Mouse (Mus musculus): ENCODE measurements around the gene Copz1.
"Not testable (repeated sequence)": the region's sequence is repeated elsewhere in the genome, so short reads cannot be mapped to it uniquely, and the experiment has no call there.

The Copz1 gene

DNA sequence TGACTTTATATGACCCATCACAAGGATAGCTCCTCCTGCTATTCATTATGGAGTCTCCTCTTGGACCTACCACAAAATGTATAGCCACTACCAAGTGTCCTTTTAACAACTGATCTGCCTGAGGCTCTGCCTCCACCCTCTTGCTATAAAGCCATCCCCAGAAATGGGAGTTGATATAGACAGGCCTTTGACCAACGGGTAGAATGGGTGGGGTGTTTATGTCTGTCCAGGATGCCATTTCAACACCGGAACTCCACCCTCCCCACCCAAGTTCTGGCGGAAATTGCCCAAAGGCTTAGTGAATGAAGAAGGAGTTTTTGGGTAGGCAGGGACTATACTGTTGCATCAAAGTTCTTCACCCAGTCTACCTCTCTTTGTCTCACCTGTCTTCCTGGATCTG, 19.9 kb upstream of the Copz1 start:
- no peak for DNase-seq

DNA sequence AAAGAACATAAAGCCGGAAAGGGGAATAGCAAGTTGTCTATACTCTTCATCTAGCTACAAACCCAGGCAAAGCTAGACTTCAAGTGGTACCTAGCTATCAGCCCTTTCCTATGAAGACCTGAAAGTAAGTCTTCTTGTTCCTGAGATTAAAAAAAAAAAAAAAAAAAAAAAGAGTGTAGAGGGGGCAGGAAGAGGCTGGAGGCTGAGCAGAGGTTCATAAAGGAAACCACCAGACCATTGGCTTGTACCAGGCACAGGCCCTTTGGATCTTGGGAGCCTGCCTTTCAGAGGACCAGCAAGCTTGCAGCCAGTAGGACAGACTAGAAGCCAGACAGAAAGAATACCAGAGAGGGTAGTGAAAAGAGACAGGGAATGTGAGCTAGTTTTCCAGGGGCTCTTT, 19.2 kb upstream of the Copz1 start:
- no peak for DNase-seq

DNA sequence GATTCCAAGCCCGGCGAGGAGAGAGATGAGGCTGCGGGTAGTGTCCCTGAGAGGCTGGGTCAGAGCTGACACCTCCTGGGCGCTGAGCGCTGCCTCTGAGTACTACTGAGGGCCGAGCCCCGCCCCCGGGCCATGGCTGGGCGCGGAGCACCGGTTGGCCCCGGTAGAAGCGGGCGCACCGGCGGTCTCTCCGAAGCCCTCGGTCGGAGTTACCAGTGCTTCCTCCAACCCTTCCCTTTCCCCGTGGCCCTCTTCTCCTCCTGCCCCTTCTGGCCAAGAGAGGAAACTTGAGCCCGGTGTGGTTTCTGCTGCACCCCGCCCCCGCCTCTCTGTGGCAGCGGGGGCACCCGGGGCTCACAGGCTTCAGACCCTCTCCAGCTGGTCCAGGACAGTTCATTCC, 17.3 kb upstream of the Copz1 start:
- DNase-seq = peak in 1 of 2 experiments; percentile 24

DNA sequence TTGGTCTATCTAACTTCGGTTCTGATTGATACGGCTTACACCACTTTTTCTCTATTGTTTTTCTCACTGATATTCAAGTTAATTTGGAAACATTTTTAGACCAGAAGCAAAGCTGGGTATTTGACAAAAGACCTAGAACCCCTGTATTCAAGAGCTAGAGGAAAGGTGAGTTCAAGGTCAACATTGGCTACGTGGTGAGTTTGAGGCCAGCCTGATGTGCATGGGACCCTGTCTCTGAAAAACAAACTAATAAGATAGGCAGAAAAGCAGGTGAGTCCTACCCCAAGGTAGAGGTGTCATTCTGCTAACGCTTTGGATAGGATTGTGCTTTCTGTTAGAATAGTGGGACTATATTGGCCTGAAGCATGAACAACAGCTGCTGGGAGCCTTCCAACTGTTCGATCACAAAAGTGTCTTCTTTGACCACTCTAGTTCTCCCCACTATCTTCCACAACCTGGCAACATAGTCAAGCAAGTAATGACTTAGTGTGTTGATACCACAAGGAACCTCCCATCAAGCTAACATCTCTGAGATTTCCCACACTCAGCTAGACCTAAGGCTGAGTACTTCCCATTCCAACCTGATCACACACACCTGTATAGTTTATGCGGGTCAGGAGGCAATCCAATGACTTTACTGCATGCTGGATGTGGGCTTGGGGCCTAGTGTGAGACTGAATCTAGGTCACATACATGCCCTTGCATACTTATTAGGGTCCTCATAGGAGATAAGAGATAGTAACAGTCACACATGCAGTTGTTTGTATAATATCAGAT, 16.1 kb upstream of the Copz1 start:
- no peak for DNase-seq

DNA sequence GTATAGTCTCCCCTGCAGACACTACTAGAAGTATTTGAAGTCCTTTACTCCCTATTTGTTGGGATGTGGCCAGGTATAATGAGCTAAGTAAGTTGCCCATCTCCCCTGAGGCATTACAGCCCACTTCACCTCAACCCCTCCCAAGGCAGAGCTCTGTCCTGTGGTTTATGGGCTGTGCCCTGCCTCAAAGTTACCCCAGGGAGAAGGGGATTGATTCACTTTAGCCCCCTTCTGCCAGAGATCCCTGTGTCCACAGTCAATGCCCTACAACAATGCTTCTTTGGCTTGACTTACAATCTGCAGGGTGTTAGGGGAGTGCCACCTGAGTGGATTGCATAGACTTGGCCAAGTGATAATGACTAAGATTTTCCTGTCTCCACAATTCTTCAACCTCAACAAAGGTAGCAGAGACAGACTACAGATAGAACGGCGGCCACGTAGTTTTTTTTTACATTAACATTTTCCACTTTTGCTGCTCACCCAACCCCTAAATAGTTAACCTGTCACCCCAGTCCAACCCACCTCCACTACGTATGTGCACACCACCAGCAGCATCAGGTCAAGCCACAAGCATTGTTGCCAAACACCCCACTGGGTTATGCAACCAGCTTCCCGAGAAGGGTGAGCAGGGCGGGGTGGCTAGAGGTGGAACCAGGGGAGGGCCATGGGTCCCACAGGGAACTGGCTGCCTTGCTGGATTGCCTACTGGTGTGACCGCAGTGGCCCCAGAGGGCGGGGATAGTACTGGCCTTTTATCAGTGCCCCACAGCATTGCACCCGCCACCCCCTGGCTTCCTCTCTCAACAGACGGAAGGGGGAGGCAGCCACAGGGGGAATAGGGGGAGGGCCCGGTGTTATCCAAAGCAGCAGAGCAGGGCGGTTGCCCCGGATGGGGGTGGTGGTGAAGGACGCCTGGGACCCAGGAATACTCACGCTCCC, 14.5 kb upstream of the Copz1 start, which contains the start of gene Nfe2:
TSS of gene Nfe2 (minus strand) at position 614 of the 939 bp plus-strand sequence.
- no peak for DNase-seq

DNA sequence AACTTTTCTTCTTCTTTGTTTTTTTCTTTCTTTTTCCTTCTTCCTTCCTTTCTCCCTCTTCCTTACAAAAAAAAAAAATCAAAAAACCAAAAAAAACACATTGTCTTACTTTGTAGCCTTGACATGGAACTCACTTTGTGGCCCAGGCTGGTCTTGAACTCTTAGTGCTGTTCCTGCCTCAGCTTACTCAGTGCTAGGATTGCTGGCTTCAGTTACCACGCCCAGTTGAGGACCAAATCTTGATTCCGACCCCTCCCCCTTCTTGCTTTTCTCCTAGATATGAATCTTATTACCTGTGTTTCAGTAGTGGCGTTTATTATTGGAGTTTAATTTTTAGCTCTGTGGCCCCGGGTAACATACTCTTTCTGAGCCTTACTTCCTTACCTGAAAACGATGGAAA, 13.4 kb upstream of the Copz1 start:
- DNase-seq = no peak

DNA sequence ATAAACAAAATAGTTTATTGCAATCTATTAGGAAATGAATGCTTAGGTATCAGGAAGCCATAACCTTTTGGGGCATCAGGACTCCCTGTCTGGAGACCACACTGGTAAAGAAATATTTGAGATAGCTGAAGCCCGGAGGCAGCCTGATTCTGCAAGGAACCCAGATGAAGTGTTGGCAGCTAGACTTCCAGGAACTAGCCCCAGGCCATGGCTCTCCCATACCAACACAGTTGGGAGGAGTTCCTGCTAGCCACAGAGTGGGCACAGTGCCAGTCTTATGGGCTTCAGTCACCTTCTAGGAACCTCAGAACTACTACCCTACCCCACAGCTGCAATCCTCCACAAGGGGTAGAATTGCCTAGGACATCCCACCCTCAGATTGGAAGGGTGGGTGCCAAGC, 12.5 kb upstream of the Copz1 start:
- DNase-seq = no peak

DNA sequence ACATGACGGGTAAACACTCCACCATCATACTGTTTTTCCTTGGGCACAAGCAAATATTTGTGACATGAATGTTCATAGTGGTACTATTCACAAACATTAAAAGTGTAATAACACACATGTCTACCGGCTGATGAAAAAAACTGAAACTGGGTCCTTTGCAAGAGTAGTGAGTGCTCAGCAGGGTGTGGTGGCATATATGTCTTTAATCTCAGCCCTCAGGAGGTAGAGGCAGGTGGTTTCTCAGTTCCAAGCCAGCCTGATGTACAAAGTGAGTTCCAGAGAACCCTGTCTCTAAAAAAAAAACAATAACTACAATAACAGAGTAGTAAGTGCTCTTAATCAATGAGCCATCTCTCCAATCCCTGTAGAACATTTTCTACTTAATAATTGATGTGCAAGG, 7.7 kb upstream of the Copz1 start:
- no peak for DNase-seq

DNA sequence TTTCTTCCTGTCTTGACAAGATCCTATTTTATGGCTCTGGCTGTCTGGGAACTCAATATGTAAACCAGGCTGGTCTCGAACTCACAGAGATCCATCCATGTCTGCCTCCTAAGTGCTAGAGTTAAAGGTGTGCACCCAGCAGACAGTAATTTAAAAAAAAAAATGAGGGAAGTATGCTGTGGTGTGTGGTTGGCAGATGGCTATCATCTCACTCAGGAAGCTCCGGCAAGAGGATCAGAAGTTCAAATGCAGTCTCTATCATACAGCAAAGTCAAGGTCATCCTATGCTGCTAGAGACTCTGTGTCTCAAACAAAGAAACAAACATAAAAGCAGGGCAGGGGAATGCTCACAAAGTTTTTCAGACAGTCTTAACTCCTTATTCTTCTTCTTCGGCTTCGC, 3.6 kb upstream of the Copz1 start:
- DNase-seq = no peak

DNA sequence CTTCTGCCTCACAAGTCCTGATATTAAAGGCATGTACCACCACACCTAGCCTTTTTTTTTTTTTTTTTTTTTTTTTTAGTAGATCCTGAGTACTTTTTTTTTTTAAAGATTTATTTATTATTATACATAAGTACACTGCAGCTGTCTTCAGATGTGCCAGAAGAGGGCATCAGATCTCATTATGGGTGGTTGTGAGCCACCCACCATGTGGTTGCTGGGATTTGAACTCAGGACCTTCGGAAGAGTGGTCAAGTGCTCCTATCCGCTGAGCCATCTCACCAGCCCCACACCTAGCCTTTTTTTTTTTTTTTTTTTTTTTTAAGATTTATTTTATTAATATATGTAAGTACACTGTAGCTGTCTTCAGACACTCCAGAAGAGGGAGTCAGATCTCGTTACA, 3.4 kb downstream of the Copz1 start:
- not testable (repeated sequence) for DNase-seq

DNA sequence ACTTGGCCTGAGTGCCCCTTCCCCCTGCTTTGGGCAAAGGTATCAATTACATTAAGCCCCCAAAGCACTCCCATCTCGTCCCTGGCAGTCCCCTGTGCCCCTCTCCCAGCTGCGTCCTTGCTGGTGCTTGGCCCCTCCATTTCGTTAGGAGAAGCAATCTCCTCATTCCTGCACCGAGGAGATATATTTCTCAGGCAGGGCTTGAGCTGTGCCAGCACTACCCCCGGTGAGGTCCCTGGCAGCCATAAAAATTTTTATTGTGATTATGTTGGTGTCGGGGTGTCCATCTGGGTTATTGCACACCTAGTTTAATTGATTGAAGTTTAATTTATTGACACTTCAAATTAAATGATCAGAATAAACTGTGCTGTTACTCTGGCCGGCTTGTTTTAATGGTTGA, 5.4 kb downstream of the Copz1 start:
- no peak for DNase-seq

DNA sequence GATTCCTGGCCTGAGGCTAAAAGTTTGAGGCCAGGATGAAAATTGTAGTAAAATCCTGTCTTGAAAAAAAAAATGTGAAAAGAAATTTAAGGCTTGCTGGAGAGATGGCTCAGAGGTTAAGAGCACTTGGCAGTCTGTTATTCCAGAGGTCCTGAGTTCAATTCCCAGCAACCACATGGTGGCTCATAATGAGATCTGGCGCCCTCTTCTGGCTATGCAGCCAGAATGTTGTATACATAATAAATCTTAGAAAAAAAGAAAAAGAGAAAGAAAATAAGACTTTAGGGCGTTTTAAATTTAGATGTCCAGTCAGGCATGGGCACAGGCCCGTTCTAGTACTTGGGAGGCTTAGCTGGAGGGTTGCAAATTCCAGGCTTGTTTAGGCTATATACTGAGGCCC, 7.2 kb downstream of the Copz1 start:
- peak in 1 of 2 experiments; percentile 51 for DNase-seq

DNA sequence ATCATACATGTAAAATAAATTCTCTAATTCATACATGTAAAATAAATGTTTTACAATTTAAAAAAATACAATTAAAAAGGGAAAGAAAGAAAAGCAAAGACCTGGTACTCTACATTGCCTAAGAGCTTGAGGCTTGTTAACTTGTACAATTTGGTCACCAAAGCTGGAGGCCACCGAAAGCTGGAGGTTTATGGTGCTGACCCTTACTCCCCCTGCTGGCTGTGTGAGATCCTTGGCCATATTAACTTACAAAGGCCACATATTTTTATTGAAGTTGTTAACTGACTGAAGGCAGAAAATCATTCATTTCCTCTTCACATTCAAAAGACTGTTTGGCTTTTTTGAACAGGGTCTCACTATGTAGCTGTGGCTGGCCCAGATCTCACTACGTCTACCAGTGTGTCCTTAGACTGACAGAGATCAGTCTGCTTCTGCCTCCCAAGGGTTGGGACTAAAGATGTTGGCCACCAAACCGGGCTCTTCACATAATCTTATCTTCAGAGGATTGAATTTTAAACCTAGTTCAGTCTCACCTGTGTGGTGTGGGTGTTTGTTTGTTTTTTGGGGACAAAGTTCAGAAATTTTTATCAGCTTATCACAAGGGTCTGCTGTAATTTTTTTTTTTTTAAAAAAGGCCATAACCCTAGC, 8.4 kb downstream of the Copz1 start:
- DNase-seq = peak in 1 of 2 experiments; percentile 20

DNA sequence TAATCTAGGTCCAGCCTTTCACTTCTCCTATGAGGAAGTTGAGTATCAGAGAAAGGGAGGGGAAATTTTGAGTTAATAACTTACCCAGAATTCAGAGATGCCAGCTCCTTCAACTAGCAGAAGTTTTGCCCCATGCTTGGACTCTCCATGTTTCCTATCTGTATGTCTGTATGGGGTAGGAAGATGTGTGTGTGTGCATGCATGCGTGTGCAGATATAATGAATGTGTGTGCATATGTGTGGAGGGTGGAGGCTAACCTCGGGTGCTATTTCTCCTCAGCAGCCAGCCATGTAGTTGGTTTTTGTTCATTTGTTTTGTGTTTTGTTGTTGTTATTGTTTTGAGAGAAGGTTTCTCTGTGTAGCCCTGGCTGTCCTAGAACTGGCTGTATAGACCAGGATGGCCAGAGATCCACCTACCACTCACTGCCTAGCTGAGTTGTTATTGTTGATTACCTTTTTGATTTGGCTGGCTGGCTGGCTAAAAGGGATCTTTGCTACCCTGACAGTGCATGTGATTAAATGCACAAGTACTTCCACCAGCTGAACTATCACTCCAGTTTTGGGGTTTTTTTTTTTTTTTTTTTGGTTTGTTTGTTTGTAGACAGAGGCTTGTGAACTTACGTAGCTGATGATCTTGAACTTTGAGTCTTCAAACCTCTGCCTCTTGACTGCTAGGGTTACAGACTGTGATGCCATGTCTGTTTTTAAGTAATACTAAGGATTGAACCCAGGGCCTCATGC, 9.1 kb downstream of the Copz1 start:
- DNase-seq = no peak

DNA sequence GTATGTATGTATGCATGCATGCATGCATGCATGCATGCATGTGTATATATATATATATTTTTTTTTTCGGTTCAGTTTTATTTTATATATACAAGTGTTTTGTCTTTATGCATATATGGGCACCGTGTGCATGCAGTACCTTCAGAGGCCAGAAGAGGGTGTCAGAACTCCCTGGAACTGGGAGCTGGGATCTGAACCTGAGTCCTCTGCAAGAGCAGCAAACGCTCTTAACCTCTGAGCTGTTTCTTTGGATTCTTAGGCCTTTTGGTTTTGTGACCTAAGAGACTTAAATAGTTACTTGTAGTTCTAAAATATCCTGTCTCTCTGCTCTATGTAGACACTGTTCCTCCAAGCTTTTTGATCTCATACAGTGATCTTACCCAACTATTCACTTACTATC, 11.6 kb downstream of the Copz1 start:
- peak; percentile 53 to 72 for DNase-seq

DNA sequence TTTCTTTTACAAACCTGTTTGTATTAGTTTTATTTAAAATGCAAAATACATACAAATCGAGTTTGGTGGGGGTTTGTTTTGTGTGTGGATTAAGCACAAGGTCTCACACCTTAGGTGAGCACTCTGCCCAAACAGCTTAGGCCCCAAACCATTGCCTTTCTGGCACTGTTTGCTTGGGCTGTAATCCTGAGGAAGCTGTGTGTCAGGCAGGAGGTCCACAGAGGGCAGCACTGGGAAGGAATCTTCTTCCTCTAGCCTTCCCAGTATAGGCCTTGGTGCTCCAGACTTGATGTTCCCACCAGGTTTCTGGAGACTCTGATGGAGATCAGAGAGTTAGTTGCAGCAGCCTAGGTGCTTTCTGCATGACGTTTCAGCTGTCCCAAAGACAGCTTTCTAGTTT, 12.1 kb downstream of the Copz1 start:
- no peak for DNase-seq

DNA sequence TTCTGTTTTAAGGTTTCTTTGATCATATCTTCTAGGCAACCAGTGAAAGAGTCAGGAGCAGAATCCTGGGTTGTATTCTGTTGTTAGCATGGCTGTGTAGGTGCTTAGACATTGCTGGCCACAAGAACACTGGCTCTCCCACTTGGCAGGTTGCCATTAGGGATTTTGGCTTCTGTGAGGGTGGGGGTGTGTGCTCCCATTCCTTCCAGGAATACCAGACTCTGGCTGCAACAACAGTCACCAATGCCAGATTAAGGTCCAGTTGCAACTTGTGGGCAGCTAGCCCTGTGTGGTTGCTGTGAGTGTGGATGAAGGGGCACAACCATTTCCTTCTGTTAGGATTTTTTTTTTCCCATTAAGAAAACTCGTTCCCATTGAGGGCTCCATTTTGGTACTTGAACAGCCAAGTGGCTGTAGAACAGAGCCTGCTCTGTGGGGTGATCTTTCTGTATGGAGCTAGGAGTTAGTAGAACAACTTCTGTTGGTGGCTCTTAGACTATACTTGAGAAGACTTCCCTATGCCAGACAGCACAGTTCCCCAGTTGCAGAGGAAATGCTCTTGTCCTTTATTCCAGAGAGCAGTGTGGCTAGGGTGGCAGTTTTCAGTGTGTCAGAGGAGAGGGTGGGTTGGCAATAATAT, 13.4 kb downstream of the Copz1 start:
- peak; percentile 80 to 83 for DNase-seq

DNA sequence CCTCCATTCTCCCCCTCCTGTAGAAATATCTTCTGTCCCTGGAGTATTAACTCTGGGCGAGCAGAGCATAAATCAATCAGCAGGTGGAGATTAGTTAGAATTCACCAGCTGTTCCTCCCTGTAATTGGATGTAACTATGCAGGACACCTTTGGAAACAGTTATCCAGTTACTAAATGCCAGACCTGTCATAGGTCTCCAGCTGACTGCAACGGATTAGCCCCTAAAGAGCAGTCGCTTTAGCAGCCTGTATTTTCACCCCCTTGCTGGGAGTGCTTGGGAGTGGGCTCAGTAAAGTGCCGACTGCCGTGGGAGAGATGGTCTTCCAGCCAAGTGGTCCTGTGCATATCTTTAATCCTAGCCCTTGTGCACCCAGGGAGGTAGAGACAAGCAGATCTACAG, 17.1 kb downstream of the Copz1 start:
- no peak for DNase-seq

DNA sequence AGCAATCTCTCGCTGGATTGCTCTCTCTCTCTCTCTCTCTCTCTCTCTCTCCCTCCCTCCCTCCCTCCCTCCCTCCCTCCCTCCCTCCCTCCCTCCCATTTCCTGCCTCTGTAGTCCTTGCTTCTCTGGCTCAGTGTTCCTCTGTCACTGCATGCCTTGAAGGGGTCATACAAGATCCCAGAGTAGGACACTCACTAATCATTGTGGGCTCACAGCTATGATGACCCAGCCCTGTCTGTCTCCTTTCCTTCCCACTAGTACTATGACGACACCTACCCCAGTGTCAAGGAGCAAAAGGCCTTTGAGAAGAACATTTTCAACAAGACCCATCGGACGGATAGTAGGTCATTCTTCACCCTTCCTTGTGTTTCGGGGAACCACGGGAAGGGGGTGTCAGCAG, 17.9 kb downstream of the Copz1 start:
- no peak for DNase-seq

DNA sequence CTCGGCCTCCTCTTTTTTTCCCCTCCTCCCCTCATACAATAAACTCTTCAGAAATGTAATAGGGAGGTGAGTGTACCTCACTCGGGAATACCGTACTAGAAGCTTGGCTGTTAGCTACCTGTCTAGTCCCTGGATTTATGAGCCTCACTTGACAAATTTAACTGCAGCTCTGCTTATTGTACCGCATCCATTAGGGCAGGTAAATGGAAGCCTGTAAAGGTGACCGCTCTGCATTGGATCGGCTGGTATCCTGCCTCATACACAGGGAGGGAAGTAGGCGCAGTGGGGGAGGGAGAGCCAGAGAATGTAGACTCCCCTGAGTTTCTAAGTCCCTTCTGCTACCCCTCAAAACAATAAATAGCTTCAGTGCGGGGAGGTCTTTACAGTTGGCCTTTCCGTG, 18.3 kb downstream of the Copz1 start:
- no peak for DNase-seq

DNA sequence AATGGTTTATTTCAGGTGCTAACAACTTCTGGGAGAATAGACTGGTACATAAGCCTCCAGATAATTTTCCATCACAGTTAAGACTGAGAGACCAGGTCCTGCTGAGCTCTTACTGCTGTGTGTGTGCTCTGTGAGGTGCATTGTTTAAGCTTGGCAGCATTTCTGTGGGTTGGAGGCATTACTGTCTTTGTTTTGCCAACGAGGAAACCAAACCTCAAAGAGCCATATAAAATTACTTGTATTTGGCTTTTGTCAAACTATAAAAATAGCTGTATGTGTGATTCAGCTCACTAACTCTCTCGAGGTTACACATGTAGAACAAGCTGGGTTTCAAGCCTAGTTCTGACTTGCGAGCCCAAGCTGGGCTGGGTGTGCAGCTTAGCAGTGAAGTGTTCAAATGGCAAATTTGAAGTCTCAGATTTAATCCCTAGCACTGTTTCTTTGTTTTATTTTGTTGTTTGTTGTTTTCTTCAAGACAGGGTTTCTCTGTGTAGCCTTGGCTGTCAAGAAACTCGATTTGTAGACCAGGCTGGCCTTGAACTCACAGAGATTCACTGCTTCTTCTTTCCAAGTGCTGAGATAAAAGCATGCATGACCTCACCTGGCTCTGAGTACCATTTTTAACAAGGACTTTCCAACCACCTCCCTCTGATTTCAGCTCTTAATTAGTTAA, 20.3 kb downstream of the Copz1 start:
- no peak for DNase-seq

DNA sequence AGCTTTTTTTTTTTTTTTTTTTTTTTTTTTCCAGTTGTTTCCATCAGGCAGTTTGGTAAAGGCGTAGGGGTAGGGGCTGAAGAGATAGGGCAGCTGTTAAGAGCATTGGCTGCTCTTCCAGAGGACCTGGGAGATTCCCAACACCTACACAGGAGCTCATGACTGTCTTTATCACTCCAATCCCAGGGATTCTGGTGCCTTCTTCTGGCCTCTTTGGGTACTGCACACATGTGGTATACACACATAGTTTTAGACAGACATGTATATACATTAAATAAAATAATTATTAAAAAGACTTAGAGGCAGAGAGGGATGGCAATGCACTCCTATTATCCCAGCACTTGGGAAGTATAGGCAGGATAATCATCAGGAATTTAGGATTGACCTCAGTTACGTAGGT, 20.9 kb downstream of the Copz1 start:
- DNase-seq = no peak
